Mouse (Mus musculus) large intestine, adult 2 months (tissue): Measurements from ENCODE around the gene Dlat. TPM values are rescaled to one million over a fixed set of nuclear protein-coding genes. Genes with fewer than 3 reads are reported as not detected.
A peak's percentile ranks its signal among the peaks of the same experiment; 100 is the strongest.

Source experiments
- DNase-seq: peaks from one replicate; pipeline ENCODE4 v3.0.0-alpha.2; 2012; ENCODE audit warnings: low read depth, low spot score
- whole genome bisulfite sequencing: fragments of 180-500 bp; shearing (Covaris S2); methylation state at CpG from one replicate; pipeline ENCODE4 v1.1.7; 2018; 5-methylcytosine and 5-hydroxymethylcytosine counted together
- polyA plus RNA-seq: library from polyadenylated mRNA; depleted of rRNA; stranded (reverse); fragments of >200 nt; gene quantifications from 2 replicates; pipeline ENCODE4 v1.2.3, GENCODE M21; 2012; rRNA removed

Gene Dlat
- polyA plus RNA-seq, 1 experiment: 11.7 TPM

DNA sequence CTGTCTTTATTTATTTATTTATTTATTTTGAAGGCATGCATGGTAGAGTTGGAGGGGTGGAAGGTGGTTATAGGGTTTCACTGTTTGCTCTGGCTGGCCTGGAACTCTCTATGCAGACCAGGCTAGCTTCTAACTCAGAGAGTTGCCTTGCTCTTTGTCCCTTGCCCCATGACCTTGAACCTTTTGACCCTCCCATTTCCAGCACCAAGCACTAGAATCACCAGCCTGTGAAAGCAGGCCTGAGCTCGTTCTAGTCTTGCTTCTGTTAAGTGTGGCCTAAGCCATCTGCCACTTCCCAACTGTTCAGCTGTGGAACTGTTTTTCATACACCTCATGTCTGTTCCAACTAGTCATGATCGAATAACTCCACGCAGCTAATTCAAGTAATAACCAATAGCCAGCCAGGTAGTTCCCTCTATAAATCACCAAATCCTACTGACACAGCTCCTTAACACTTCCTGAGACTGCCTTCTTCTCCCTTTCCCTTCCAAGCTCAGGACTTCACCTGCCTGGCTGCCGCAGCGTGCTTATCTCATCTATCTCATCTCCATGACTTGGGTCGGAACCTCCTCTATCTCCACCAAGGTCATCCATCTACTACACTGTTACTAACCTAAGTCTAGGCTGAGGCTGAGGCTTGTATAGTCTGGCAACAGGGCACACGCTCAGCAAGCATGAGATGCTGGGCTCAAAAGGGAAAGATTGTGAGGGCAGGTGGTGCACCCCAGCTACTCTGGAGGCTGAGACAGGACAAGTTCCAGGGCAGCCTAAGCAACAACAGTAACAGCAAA lies 57.3 kb downstream of the Dlat start:
- WGBS: 31% methylated on average over 7 of the region's 7 CpGs
- DNase-seq: no peak

DNA sequence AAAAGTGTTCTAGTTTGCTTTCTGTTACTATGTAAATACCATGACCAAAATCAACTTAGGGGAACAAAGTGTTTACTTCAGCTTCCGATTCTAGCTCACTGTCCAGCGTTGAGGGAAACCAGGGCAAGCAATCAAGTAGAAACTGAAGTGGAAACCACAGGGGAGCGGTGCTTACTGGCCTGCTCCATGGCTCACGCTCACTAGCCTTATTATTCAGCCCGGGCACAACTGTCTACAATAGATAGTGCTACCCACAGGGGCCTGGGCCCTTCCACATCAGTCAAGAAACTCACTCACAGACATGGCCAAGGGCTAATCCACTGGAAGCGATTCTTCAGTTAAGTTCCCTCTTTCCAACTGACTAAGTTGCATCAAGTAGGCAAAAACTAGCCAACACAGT lies 58.0 kb downstream of the Dlat start:
- WGBS: 43% methylated on average over 6 of the region's 6 CpGs
- no peak for DNase-seq

DNA sequence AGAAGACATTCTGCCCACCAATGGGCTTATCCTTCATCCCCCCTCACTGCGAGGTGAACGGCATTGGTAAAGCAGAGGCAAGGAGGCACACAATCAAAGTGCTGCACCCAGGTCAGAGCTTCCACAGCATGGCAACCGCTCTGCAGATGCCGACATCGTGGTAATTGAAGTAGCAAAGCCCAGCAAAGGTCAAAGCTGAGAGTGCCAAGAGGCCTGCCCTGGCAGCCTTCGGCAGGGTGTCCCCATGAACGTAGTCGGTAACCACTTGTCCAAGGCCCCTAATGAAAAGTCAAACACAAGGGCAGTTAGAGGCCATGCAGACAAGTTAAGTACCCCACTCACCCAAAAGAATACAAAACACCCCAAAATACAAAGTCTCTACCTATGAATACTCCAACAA lies 62.6 kb downstream of the Dlat start:
- no peak for DNase-seq
- 86% methylated on average over 8 of the region's 8 CpGs for WGBS

DNA sequence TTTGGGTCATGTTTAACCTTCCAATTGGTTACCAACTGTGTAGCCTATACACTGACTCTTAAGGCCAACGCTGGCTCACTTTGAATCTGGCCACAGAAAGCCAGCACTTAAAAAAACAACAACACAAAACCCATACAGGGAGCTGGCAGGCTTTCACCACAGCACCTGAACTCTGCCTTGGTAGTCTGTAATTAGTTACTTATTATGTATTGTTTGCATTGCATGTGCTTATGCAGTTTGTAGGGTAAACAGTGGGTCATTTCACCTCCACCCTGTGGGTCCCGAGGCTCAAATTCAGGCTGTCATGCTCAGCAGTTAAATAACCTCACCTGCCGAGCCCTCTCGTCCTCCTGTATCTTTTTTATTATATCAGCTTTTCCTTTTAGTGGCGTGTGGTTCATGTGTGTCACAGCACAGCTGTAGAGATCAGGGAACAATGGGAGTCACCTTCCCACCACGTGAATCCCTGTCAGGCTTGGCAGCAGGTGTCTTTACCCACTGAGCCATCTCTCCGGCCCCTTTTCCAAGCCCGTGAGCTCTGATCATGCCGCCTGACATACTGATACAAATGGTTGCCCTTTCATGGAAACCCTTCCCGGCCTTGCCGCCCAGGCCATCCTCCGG lies 64.7 kb downstream of the Dlat start:
- no peak for DNase-seq
- 40% methylated on average over 12 of the region's 12 CpGs for WGBS

DNA sequence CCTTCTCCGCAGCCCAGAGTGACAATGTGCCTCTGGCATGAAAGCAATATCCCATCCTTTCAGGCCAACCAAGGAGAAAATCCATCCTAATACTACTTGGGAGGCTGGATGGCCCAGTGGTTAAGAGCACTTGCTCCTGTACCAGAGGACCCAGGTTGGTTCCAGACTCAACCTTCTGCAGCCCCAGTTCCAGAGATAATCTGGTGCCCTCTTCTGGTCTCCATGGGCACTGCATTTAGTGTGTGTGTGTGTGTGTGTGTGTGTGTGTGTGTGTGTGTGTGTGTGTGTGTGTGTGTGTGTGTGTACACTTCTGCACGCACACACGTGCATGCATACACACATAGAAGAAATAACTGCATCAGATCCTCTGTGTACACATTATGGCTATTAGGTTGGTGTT lies 66.0 kb downstream of the Dlat start:
- DNase-seq: no peak

DNA sequence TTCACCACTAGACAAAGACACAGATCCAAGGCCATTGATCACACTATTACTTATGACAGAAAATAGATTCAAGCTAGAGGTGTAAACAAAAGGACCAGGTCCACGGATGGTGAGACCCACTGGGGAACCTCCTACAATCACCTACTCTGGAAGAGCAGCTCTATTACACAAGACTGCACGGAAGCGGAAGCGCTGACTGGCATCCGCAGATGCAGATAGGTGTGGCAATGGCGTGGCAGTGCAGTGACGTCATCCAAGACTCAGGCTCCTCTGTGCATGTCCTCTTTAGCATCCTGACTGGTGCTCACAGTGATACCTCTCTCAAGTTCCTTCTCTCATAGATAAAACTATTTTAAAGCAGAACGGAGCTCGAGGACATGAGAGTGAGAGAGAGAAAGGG lies 66.6 kb downstream of the Dlat start:
- WGBS: 67% methylated on average over 9 of the region's 9 CpGs
- DNase-seq: no peak

More for the DNA sequence above, 66.0 kb downstream of the Dlat start:
- 53% methylated on average over 3 of the region's 3 CpGs for WGBS

DNA sequence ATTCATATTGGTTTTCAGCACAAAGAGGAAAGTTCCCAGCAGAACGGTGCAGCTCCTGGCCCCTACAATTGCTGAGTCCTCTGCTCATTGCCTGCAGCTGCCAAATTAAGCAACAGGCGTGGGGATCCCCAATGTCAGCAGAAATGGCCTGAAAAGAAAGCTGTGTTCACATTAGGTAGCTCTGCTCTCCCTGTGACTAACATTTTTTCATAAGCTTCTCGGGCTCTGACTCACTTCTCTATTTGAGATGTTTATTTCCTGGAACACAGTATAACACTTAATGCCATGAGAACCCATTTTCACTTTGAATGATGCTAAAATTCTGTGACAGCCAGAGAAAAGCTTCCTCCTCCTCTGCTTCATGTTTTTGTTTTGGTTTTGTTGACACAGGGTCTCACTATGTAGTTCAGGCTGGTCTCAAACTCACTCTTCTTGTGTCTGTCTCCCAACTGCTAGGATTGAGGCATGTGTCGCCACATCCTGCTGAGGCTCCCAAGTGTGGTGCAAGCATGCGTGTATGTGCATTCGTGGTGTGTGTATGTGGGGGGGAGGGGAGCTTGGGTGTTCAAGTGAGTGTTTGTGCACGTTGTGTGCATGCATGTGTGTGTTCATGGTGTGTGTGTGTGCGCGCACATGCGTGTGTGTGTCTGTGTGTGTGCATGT lies 68.6 kb downstream of the Dlat start:
- WGBS: 66% methylated on average over 10 of the region's 10 CpGs
- DNase-seq: no peak

DNA sequence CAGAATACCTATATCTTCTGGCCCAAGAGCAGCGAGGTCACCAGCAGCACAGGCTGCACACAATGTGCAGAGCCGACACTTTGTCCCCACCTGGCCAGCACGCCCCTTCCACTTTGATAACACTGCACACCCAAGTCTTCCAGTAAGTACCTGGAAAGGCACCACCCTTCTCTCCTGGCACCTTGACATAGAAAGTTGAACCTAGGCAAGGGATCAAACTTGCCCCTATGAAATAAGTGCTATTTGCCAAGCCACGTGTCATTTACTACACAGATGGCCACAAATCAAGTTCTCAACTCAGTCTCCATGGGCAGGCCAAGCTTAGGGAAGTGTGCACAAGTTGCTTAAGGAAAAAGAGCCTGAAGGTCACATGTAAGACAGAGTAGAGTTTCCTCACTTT lies 72.6 kb downstream of the Dlat start:
- 21% methylated on average over 4 of the region's 4 CpGs for WGBS

DNA sequence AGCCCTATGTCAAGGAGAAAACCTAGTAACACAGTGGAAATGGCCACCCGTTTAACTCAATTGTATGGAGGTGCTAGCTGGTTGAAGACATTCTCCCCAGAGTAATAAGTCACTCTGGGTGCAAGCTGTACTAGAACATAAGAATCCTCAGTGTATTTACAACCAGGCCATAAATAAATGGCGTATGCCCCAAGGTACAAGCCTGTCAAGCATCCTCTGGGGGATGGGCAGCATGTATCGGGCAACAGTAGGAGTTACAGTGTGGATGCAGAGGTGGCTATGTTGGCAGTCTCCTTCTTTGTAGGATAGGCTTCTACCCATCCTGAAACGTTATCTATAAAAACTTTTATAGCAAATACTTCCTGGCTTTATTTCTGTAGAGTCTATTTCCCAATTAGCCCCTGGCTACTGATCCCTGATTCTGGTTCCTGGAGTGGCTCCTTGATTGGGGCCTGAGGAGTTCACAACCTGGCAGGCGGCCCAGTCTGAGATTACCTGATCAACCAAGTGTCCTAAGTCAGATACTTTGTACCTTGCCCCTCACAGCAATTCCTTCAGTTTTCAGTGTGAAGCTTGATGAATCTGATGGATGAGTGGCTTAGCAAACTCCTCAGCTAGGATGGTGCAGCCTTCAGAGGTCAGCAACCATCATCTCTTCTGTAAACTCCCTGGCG lies 74.3 kb downstream of the Dlat start:
- WGBS: 38% methylated on average over 6 of the region's 6 CpGs
- DNase-seq: no peak

More for the DNA sequence above, 72.6 kb downstream of the Dlat start:
- DNase-seq: peak; percentile 74

Other genes starting within 250 kb of the Dlat start
- 4.2 and 9.1 TPM in 2 replicates for gene Plet1, start 165.3 kb downstream of the Dlat start, polyA plus RNA-seq
- 21.1 and 32.5 TPM in 2 replicates for gene Pts, start 131.1 kb downstream of the Dlat start, polyA plus RNA-seq
- gene Il18, start 105.0 kb downstream of the Dlat start, polyA plus RNA-seq: 21.3 and 22.0 TPM in 2 replicates
- gene Bco2, start 104.6 kb downstream of the Dlat start, polyA plus RNA-seq: 11.1 and 20.2 TPM in 2 replicates
- not detected in 2 replicates for gene Tex12, start 98.5 kb downstream of the Dlat start, polyA plus RNA-seq
- 388 and 472 TPM in 2 replicates for gene Sdhd, start 56.0 kb downstream of the Dlat start, polyA plus RNA-seq
- 204 and 240 TPM in 2 replicates for gene Timm8b, start 55.9 kb downstream of the Dlat start, polyA plus RNA-seq
- gene Pih1d2, start 42.5 kb downstream of the Dlat start, polyA plus RNA-seq: 0.41 and 0.85 TPM in 2 replicates
- gene Nkapd1, start 42.3 kb downstream of the Dlat start, polyA plus RNA-seq: 2.6 and 4.3 TPM in 2 replicates
- 0.84 and 1.5 TPM in 2 replicates for gene Dixdc1, start 79.7 kb upstream of the Dlat start, polyA plus RNA-seq
- gene 2310030G06Rik, start 86.8 kb upstream of the Dlat start, polyA plus RNA-seq: 21.3 and 24.2 TPM in 2 replicates
- 53.5 and 62.6 TPM in 2 replicates for gene Cryab, start 91.5 kb upstream of the Dlat start, polyA plus RNA-seq
- 12.7 and 15.0 TPM in 2 replicates for gene Hspb2, start 92.6 kb upstream of the Dlat start, polyA plus RNA-seq
- 4.2 and 5.7 TPM in 2 replicates for gene Fdxacb1, start 108.5 kb upstream of the Dlat start, polyA plus RNA-seq
- gene Alg9, start 115.2 kb upstream of the Dlat start, polyA plus RNA-seq: 37.3 and 42.3 TPM in 2 replicates
- gene 1110032A03Rik, start 115.7 kb upstream of the Dlat start, polyA plus RNA-seq: 28.4 and 36.1 TPM in 2 replicates
- gene Ppp2r1b, start 185.5 kb upstream of the Dlat start, polyA plus RNA-seq: 7.0 and 7.9 TPM in 2 replicates